Mouse (Mus musculus): ENCODE measurements around the gene Hscb. TPM values are rescaled to one million over a fixed set of nuclear protein-coding genes. Genes with fewer than 3 reads are reported as not detected.
"Not testable (repeated sequence)": the region's sequence is repeated elsewhere in the genome, so short reads cannot be mapped to it uniquely, and the experiment has no call there.

Gene Hscb
- 62.8 and 65.2 TPM in 2 replicates for polyA plus RNA-seq (2012; ENCODE audit: insufficient read depth, insufficient read length, missing spikeins)

GRCm38 (mm10) chr5:110839678-110840365, at the start of gene Hscb, which contains the start of gene Chek2:
Gene Hscb (minus strand): TSS chr5:110839777.
Gene Chek2 (plus strand): TSS chr5:110839979.
- Histone ChIP-seq H3K4me3 (ENCODE audit: insufficient read depth, low read depth, low read length) (peak within 1 kb of the TSS; percentile 73), H3K27ac (replicated peaks; ENCODE audit: low read depth, low read length) (peak within 1 kb of the TSS; percentile 33), H3K4me1 (ENCODE audit: control insufficient read depth, insufficient read depth, insufficient read length, low read length) (no peaks in the 10 kb centered on the region)

DNA sequence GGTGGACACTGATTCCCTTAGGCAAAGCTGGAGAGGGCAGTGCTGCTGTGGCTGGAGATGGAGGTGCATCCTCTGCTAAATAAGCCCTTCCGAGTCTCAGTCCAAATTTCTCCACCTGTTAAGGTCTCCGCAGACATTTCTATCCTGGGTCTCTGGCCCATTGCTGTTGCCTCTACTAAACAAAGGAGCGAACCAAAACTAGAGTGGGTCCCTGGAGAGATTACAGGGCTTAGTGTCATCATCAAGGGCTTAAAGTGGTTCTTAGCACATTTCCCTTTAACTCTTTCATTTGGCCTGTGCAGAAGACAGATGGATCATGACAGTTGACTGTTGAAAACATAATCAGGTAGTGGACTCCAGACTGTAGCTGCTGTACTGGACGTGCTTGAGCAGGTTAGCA, 49.0 kb upstream of the Hscb start:
- Histone ChIP-seq H3K27ac (replicated peaks; ENCODE audit: low read depth, low read length) (no peak overlapping the region), H3K4me1 (ENCODE audit: control insufficient read depth, insufficient read depth, insufficient read length, low read length) (no peaks in the 10 kb centered on the region), H3K4me3 (ENCODE audit: insufficient read depth, low read depth, low read length) (no peak overlapping the region)

DNA sequence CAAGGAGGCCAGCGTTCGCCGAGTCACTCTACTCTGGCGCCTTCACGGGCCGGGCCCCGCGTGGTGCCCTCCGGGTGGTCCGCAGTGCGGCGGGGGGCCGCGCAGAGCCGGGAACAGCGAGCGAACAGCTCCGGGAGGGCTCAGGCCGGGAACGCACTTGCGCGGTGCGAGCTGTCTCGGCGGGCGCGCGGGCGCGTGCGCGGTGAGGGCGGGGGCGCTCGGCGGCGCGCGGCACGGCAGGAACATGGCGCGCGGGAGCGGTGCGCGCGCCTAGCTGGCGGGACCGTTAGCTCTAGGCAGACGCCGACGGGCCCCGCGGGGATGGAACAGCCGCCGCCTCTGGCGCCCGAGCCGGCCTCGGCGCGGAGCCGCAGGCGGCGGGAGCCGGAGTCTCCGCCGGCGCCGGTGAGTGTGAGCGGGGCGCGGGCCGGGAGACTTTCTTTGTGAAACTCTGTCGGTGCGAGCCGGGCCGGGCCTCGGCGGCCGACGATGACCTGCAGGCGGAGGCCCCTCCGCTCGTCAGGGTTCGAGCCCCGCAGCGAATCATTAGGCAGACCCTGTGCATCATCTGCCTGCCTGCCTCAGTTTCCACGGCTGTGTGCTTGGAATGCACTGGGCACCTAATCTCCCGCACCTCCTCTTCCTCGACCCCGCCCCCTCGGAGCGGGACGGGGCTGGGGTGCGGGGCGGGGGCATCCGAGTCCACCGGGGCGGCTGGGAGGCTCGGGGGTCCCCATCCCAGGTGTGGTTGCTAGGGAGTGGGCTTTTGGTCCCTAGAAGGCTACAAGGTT, 40.2 kb upstream of the Hscb start, which contains the start of gene Ttc28:
TSS of gene Ttc28 (plus strand) at position 220 of the 791 bp plus-strand sequence.
- Histone ChIP-seq H3K4me1 (ENCODE audit: control insufficient read depth, insufficient read depth, insufficient read length, low read length) (no peaks in the 10 kb centered on the region), H3K27ac (replicated peaks; ENCODE audit: low read depth, low read length) (peak within 1 kb of the TSS; percentile 59; the same call in 1 of the 2 replicates), H3K4me3 (ENCODE audit: insufficient read depth, low read depth, low read length) (peak within 1 kb of the TSS; percentile 93)

GRCm38 (mm10) chr5:110879042-110879441, 39.5 kb upstream of the Hscb start:
- peak overlapping the region; percentile 93 for H3K4me3 ChIP-seq (ENCODE audit: insufficient read depth, low read depth, low read length)
- H3K27ac ChIP-seq (replicated peaks; ENCODE audit: low read depth, low read length) = peak overlapping the region; percentile 59; the same call in 1 of the 2 replicates
- H3K4me1 ChIP-seq (ENCODE audit: control insufficient read depth, insufficient read depth, insufficient read length, low read length) = no peaks in the 10 kb centered on the region

DNA sequence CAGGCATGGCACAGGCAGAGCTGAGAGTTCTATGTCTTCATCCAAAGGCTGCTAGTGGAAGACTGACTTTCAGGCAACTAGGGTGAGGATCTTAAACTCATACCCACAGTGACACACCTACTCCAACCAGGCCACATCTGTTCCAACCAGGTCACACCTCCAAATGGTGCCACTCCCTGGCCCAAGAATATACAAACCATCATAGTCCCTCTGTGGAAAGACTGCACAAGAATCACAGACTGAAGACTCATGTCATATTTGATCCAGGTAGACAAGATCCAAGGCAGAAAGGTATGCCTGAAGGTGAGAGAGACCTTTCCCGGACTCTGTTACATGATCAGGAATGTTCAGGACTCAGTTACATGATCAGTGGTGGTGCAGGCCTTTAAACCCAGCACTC, 38.9 kb upstream of the Hscb start:
- not testable (repeated sequence) for H3K4me3 ChIP-seq (ENCODE audit: insufficient read depth, low read depth, low read length); H3K4me1 ChIP-seq (ENCODE audit: control insufficient read depth, insufficient read depth, insufficient read length, low read length); H3K27ac ChIP-seq (replicated peaks; ENCODE audit: low read depth, low read length)

GRCm38 (mm10) chr5:110877666-110878505, 38.3 kb upstream of the Hscb start:
- Histone ChIP-seq H3K4me3 (ENCODE audit: insufficient read depth, low read depth, low read length) (no peak overlapping the region), H3K4me1 (ENCODE audit: control insufficient read depth, insufficient read depth, insufficient read length, low read length) (no peaks in the 10 kb centered on the region), H3K27ac (replicated peaks; ENCODE audit: low read depth, low read length) (no peak overlapping the region)

GRCm38 (mm10) chr5:110875286-110875685, 35.7 kb upstream of the Hscb start:
- H3K27ac ChIP-seq (replicated peaks; ENCODE audit: low read depth, low read length) = no peak overlapping the region
- H3K4me1 ChIP-seq (ENCODE audit: control insufficient read depth, insufficient read depth, insufficient read length, low read length) = no peaks in the 10 kb centered on the region

GRCm38 (mm10) chr5:110874711-110875110, 35.1 kb upstream of the Hscb start:
- Histone ChIP-seq H3K4me3 (ENCODE audit: insufficient read depth, low read depth, low read length) (no peak overlapping the region), H3K4me1 (ENCODE audit: control insufficient read depth, insufficient read depth, insufficient read length, low read length) (no peaks in the 10 kb centered on the region), H3K27ac (replicated peaks; ENCODE audit: low read depth, low read length) (no peak overlapping the region)

More at GRCm38 (mm10) chr5:110875286-110875685, 35.7 kb upstream of the Hscb start:
- no peak overlapping the region for H3K4me3 ChIP-seq (ENCODE audit: insufficient read depth, low read depth, low read length)

- Histone ChIP-seq H3K4me3 (ENCODE audit: insufficient read depth, low read depth, low read length) (no peak overlapping the region), H3K27ac (replicated peaks; ENCODE audit: low read depth, low read length) (no peak overlapping the region), H3K4me1 (ENCODE audit: control insufficient read depth, insufficient read depth, insufficient read length, low read length) (no peaks in the 10 kb centered on the region)
Observed at GRCm38 (mm10) chr5:110873160-110873559, 33.6 kb upstream of the Hscb start.

DNA sequence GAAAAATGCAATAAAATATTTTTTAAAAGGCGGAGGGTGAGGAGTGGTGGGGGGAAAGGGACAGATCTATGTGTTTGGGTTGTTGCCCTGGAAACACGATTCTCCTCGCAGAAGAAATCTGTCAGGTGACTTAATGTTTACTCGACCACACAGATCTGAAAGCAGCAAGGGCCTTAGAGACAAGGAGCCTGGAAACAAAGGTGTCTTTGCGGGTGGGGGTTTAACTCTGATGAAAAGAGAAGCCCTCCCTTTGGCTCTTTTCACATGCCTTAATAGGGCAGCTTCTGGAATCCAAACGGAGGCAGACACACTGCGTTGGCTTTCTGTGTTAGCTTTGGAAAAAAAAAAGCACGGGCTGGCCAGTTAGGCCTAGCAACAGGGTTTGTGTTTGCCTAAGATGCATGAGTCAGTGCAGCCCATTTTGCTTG, 29.7 kb upstream of the Hscb start:
- H3K27ac ChIP-seq (replicated peaks; ENCODE audit: low read depth, low read length) = no peak overlapping the region
- no peak overlapping the region for H3K4me3 ChIP-seq (ENCODE audit: insufficient read depth, low read depth, low read length)
- H3K4me1 ChIP-seq (ENCODE audit: control insufficient read depth, insufficient read depth, insufficient read length, low read length) = peaks cover 2% of the 10 kb centered on the region; the same call in 1 of the 2 replicates

GRCm38 (mm10) chr5:110868460-110868859, 28.9 kb upstream of the Hscb start:
- H3K4me3 ChIP-seq (ENCODE audit: insufficient read depth, low read depth, low read length) = no peak overlapping the region
- H3K27ac ChIP-seq (replicated peaks; ENCODE audit: low read depth, low read length) = no peak overlapping the region
- peaks cover 2% of the 10 kb centered on the region; the same call in 1 of the 2 replicates for H3K4me1 ChIP-seq (ENCODE audit: control insufficient read depth, insufficient read depth, insufficient read length, low read length)

- H3K4me3 ChIP-seq (ENCODE audit: insufficient read depth, low read depth, low read length) = peak overlapping the region; percentile 54
- peak overlapping the region; percentile 100 for H3K27ac ChIP-seq (replicated peaks; ENCODE audit: low read depth, low read length)
- H3K4me1 ChIP-seq (ENCODE audit: control insufficient read depth, insufficient read depth, insufficient read length, low read length) = peaks cover 11% of the 10 kb centered on the region; the same call in 1 of the 2 replicates
Observed at GRCm38 (mm10) chr5:110860445-110860844, 20.9 kb upstream of the Hscb start.

DNA sequence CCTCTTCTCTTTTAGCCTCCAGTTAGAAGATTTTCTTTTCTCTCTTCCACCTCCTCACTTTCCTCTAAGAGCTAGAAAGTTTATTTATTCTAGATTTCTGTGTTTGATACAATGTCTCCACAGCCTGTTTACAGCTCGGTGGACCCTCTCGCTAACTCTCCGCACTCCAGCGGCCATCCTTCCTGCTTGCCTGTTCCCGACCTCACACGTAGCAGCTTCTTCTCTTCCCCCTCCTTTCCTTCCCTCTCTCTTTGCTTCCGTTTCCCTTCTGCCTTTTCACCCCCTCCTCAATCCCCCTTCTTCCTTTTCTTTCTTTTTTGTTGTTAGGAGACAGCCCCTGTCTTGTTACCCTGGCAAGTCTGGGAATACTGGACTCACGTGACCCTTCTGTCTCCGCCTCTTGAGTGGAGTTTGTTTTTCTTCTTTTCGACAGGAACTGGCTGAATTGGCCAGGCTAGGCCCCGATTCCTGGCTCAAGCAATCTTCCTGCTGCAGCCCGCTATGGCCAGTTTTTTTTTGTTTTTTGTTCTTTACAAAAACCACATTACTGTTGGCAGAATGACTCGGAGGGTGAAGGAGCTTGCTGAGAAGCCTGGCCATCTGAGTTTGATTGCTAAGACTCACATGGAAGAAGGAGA, 19.6 kb upstream of the Hscb start:
- Histone ChIP-seq H3K27ac (replicated peaks; ENCODE audit: low read depth, low read length) (peak overlapping the region; percentile 100), H3K4me1 (ENCODE audit: control insufficient read depth, insufficient read depth, insufficient read length, low read length) (peaks cover 11% of the 10 kb centered on the region; the same call in 1 of the 2 replicates), H3K4me3 (ENCODE audit: insufficient read depth, low read depth, low read length) (peak overlapping the region; percentile 77)

DNA sequence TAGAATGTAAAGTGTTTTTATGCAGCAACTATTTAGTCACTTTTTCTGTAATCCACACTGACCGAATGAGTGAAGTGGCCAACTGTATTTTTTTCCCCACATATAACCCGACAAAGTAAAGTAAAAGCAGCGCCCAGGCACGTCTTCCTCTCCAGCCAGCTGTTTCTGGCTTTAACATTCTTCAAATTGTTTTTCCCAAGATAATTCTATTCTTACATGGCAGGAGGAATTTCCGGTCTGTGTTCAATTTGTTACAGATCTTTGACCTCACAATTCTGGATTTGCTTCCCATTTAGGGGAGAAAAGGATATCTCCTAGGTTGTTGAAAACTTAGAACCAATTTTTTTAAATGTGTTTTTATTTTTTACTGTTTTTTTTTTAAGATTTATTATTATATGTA, 17.5 kb upstream of the Hscb start:
- H3K27ac ChIP-seq (replicated peaks; ENCODE audit: low read depth, low read length) = peak overlapping the region; percentile 100
- peaks cover 11% of the 10 kb centered on the region; the same call in 1 of the 2 replicates for H3K4me1 ChIP-seq (ENCODE audit: control insufficient read depth, insufficient read depth, insufficient read length, low read length)
- no peak overlapping the region for H3K4me3 ChIP-seq (ENCODE audit: insufficient read depth, low read depth, low read length)
